Mouse (Mus musculus) neural tube, embryonic 12.5 days (tissue): Measurements from ENCODE around the gene Unc13d. TPM values are rescaled to one million over a fixed set of nuclear protein-coding genes. Genes with fewer than 3 reads are reported as not detected.
A peak's percentile ranks its signal among the peaks of the same experiment; 100 is the strongest.
"Not testable (repeated sequence)": the region's sequence is repeated elsewhere in the genome, so short reads cannot be mapped to it uniquely, and the experiment has no call there.

ENCODE experiments used
- ATAC-seq: fragments of 200-750 bp; cut with Nextera tagmentation; 2 replicates; pipeline ENCODE4 v1.8.0; 2017; ENCODE audit warnings: low read depth, mild to moderate bottlenecking, moderate TSS enrichment, moderate library complexity; ENCODE audit not compliant: low FRiP score
- H3K27ac ChIP-seq: fragments of 300-500 bp; sonication (generic); 2 replicates; pipeline ENCODE4 v1.5.1; 2016
- H3K27me3 ChIP-seq: fragments of 300-500 bp; sonication (generic); replicated peaks from 2 replicates; pipeline ENCODE4 v1.6.1; 2016; ENCODE audit warnings: mild to moderate bottlenecking
- H3K36me3 ChIP-seq: fragments of 300-500 bp; sonication (generic); 2 replicates; pipeline ENCODE4 v1.6.1; 2016; ENCODE audit warnings: mild to moderate bottlenecking
- H3K4me1 ChIP-seq: fragments of 300-500 bp; sonication (generic); 2 replicates; pipeline ENCODE4 v1.6.1; 2016
- H3K4me2 ChIP-seq: fragments of 300-500 bp; sonication (generic); replicated peaks from 2 replicates; pipeline ENCODE4 v1.6.1; 2016; ENCODE audit warnings: mild to moderate bottlenecking
- H3K4me3 ChIP-seq: fragments of 300-500 bp; sonication (generic); 2 replicates; pipeline ENCODE4 v1.5.1; 2016
- H3K9ac ChIP-seq: fragments of 300-500 bp; sonication (generic); 2 replicates; pipeline ENCODE4 v1.6.1; 2016; ENCODE audit warnings: mild to moderate bottlenecking
- H3K9me3 ChIP-seq: fragments of 300-500 bp; sonication (generic); 2 replicates; pipeline ENCODE4 v1.6.1; 2016; ENCODE audit warnings: mild to moderate bottlenecking
- WGBS: fragments of 180-500 bp; shearing (Covaris S2); methylation state at CpG from one replicate; pipeline ENCODE4 v1.1.7; 2016; 5-methylcytosine and 5-hydroxymethylcytosine counted together
- polyA plus RNA-seq: library from polyadenylated mRNA; unstranded; fragments of >200 nt; fragmentation: Nextera tagmentation; extraction: Ambion mirVana; gene quantifications from 2 replicates; pipeline ENCODE4 v1.2.1, GENCODE M21; 2016

The Unc13d gene
- polyA plus RNA-seq: 1.3 and 1.7 TPM in 2 replicates

GRCm38 (mm10) chr11:116077446-116078204 is at the start of gene Unc13d:
Gene Unc13d (minus strand): TSS chr11:116077961.
- H3K9me3 ChIP-seq: no peaks in the 10 kb centered on the region
- H3K4me3 ChIP-seq: peak within 1 kb of the TSS; percentile 26; the same call in 1 of the 2 replicates
- 0 out of 2 replicates have a peak, but pooled peaks have one; percentile 38 for ATAC-seq
- WGBS: 61% methylated on average over 22 of the region's 22 CpGs
- H3K4me1 ChIP-seq: peaks cover 20% of the 10 kb centered on the region
- peak within 1 kb of the TSS; percentile 61 for H3K4me2 ChIP-seq
- peaks cover 38% of the 10 kb centered on the region for H3K36me3 ChIP-seq
- no peaks in the 10 kb centered on the region for H3K27me3 ChIP-seq
- peak within 1 kb of the TSS; percentile 57 for H3K9ac ChIP-seq
- peak within 1 kb of the TSS; percentile 50; the same call in 1 of the 2 replicates for H3K27ac ChIP-seq

GRCm38 (mm10) chr11:116126261-116126660 is 48.5 kb upstream of the Unc13d start:
- WGBS: 94% methylated on average over 15 of the region's 15 CpGs

DNA sequence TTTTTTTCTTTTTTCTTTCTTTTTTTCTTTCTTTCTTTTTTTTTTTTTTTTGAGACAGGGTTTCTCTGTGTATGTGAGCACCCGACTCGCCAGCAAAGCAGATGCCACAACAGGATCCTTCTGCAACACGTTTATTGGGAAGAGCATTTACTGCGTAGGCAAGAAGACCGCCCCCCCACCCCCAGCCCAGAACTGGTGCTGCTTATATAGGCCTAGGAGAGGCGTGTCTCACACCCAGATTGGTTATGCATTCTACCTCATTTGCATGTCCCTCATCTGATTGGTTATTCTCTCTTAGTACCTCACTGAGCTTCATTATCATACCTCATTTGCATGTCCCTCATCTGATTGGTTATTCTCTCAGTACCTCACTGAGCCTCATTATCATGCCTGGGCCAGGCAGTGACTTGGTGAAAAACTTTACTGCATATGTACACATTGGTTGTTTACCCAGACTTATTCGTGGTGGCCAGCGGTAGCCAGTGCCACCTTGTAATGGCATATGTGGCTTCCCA is 44.0 kb upstream of the Unc13d start:
- not testable (repeated sequence) for ATAC-seq, H3K4me2 ChIP-seq, H3K9ac ChIP-seq, H3K27me3 ChIP-seq, H3K36me3 ChIP-seq, H3K4me1 ChIP-seq, H3K27ac ChIP-seq, H3K9me3 ChIP-seq, H3K4me3 ChIP-seq
- WGBS: 88% methylated on average over 8 of the region's 8 CpGs

More at GRCm38 (mm10) chr11:116126261-116126660, 48.5 kb upstream of the Unc13d start:
- Histone ChIP-seq H3K9ac (no peak overlapping the region), H3K4me3 (no peak overlapping the region), H3K27ac (no peak overlapping the region), H3K27me3 (no peaks in the 10 kb centered on the region), H3K9me3 (0 out of 2 replicates have a peak, but pooled peaks cover 3% of the 10 kb centered on the region), H3K4me2 (no peak overlapping the region), H3K36me3 (peaks cover 9% of the 10 kb centered on the region), H3K4me1 (peaks cover 27% of the 10 kb centered on the region)
- no peak for ATAC-seq

DNA sequence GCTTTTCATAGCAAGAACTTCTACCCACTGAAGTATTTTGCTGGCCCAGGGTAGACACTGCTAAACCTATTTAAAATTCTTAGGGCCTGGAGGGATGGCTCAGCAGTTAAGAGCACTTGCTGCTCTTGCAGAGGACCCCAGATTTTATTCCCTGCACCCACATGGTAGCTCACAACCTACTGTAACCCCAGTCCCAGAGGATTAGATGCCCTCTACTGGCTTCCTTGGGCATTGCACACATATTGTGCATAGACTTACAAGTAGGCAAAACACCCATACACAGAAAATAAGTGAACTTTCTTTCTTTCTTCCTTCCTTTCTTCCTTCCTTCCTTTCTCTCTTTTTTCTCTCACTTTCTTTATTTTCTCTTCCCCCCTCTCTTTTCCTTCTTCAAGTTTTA is 40.1 kb upstream of the Unc13d start:
- H3K27ac ChIP-seq: no peak overlapping the region
- no peaks in the 10 kb centered on the region for H3K4me1 ChIP-seq
- no peak overlapping the region for H3K9ac ChIP-seq
- no peaks in the 10 kb centered on the region for H3K27me3 ChIP-seq
- no peaks in the 10 kb centered on the region for H3K36me3 ChIP-seq
- H3K4me2 ChIP-seq: no peak overlapping the region
- H3K4me3 ChIP-seq: no peak overlapping the region
- no peak for ATAC-seq
- H3K9me3 ChIP-seq: no peaks in the 10 kb centered on the region

DNA sequence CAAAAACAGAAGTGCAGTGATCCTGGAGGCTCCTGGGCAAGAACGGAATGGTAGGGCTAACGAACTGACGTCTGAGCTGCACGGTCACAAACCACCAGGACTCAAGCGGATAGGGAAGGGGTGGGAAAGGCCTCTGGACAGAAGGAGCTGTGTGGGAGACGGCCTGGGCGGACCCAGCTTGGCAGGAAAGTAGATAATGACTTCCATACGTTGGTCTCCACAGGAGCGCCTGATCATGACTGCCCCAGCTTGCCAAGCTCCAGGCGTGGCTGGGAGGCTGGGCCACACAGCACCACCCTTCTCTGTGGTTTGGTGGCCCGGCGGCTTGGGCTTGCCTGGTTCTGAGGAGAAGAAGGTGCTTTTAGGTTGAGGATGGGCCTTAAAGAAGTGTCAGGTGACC is 39.5 kb upstream of the Unc13d start:
- H3K4me3 ChIP-seq: 0 out of 2 replicates have a peak overlapping the region, but pooled peaks have one; percentile 1
- no peaks in the 10 kb centered on the region for H3K4me1 ChIP-seq
- H3K27ac ChIP-seq: no peak overlapping the region
- H3K27me3 ChIP-seq: no peaks in the 10 kb centered on the region
- no peak overlapping the region for H3K4me2 ChIP-seq
- no peak overlapping the region for H3K9ac ChIP-seq
- 72% methylated on average over 12 of the region's 12 CpGs for WGBS
- no peaks in the 10 kb centered on the region for H3K9me3 ChIP-seq
- no peaks in the 10 kb centered on the region for H3K36me3 ChIP-seq
- no peak for ATAC-seq

DNA sequence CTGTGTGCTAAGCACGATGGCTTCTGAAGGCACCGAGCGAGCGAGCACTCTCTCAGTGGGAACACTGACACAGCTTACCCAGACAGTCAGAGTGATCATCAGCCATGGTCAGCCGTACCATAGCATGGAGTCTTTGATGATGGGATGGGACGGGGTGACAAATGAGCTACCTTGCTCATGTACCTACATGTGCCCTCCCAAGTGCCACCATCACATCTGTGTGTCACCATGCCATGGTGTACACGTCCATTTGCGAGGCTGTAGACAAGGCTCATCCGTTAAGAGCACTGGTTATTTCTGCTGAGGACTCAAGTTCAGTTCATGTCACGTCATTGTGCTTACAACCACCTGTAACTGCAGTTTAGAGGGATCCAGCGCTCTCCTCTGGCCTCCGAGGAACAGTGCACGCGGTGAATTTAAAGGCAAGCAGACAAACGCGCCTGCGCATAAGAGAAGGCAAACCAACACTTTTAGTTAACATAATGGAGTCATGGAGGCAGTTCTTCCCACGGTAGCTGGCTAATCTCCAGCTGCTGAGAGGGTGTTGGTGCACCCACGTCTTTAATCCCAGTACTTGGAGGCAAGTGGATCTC is 33.9 kb upstream of the Unc13d start:
- 85% methylated on average over 19 of the region's 19 CpGs for WGBS
- H3K36me3 ChIP-seq: no peaks in the 10 kb centered on the region
- no peak overlapping the region for H3K4me3 ChIP-seq

DNA sequence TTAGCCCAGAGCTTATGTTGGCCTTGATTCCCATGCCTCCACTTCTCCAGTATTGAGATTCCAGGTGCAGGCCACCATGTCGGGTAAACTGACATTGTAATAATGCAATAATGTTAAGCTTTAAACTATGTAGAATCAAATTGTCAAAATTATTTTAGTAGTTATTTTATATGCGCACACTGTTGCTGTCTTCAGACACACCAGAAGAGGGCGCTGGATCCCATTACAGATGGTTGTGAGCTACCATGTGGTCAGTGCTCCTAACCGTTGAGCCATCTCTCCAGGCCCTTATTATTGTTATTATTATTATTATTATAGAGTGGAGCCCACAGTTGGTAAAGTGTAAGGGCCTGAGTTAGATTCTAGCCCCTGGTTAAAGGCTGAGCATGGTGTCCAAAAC is 33.3 kb upstream of the Unc13d start:
- WGBS: 78% methylated on average over 4 of the region's 4 CpGs
- H3K36me3 ChIP-seq: no peaks in the 10 kb centered on the region
- peaks cover 59% of the 10 kb centered on the region for H3K27me3 ChIP-seq
- H3K27ac ChIP-seq: no peak overlapping the region
- H3K4me2 ChIP-seq: no peak overlapping the region
- H3K4me3 ChIP-seq: no peak overlapping the region
- H3K9me3 ChIP-seq: no peaks in the 10 kb centered on the region
- no peak overlapping the region for H3K9ac ChIP-seq
- ATAC-seq: no peak
- peaks cover 26% of the 10 kb centered on the region for H3K4me1 ChIP-seq

More for the DNA sequence above, 33.9 kb upstream of the Unc13d start:
- Histone ChIP-seq H3K27me3 (peaks cover 53% of the 10 kb centered on the region), H3K9ac (no peak overlapping the region), H3K4me1 (peaks cover 20% of the 10 kb centered on the region), H3K9me3 (no peaks in the 10 kb centered on the region), H3K4me2 (no peak overlapping the region), H3K27ac (no peak overlapping the region)
- no peak for ATAC-seq

GRCm38 (mm10) chr11:116110540-116110939 is 32.8 kb upstream of the Unc13d start:
- Histone ChIP-seq H3K4me2 (peak overlapping the region; percentile 57), H3K9ac (no peak overlapping the region), H3K27ac (no peak overlapping the region), H3K9me3 (no peaks in the 10 kb centered on the region), H3K36me3 (no peaks in the 10 kb centered on the region), H3K27me3 (peaks cover 64% of the 10 kb centered on the region), H3K4me3 (peak overlapping the region; percentile 22), H3K4me1 (peaks cover 29% of the 10 kb centered on the region)
- WGBS: 39% methylated on average over 10 of the region's 10 CpGs
- no peak for ATAC-seq

- Histone ChIP-seq H3K9ac (peak overlapping the region; percentile 38; the same call in 1 of the 2 replicates), H3K36me3 (no peaks in the 10 kb centered on the region), H3K9me3 (no peaks in the 10 kb centered on the region), H3K4me3 (peak overlapping the region; percentile 22), H3K27me3 (peaks cover 68% of the 10 kb centered on the region), H3K27ac (no peak overlapping the region), H3K4me1 (peaks cover 29% of the 10 kb centered on the region), H3K4me2 (peak overlapping the region; percentile 57)
- 2% methylated on average over 35 of the region's 35 CpGs for WGBS
- ATAC-seq: no peak
These were observed 32.4 kb upstream of the Unc13d start for GRCm38 (mm10) chr11:116110131-116110530.

DNA sequence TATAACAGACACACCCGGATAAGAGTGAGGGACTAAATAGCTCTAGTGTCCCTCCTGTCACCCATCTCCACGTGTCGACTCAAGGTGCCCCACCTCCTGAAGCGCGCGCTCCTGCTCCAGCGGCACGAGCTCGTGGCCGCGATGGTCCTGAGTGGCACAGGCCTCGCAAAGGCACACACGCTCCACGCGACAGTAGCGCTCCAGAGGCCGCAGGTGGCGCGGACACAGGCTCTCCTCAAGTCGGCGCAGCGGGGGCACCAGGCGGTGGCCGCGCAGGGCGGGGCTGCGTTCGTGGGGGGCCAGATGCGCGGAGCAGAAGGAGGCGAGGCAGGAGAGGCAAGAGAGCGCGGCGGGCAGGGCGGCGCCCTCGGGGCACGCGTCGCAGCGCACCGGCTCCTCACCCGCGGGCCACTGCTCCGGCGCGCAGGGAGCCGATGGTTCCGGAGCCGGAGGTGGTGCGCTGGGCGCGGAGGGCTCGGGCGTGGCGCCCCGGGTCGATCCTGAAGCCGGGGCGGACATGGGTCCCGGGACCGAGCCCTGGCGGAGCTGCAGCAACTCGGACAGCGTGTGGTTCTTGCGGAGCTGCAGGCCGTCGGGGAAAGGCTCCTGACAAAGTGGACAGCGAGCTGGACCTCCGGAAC is 31.8 kb upstream of the Unc13d start:
- Histone ChIP-seq H3K27ac (peak overlapping the region; percentile 15; the same call in 1 of the 2 replicates), H3K4me1 (peaks cover 30% of the 10 kb centered on the region)

DNA sequence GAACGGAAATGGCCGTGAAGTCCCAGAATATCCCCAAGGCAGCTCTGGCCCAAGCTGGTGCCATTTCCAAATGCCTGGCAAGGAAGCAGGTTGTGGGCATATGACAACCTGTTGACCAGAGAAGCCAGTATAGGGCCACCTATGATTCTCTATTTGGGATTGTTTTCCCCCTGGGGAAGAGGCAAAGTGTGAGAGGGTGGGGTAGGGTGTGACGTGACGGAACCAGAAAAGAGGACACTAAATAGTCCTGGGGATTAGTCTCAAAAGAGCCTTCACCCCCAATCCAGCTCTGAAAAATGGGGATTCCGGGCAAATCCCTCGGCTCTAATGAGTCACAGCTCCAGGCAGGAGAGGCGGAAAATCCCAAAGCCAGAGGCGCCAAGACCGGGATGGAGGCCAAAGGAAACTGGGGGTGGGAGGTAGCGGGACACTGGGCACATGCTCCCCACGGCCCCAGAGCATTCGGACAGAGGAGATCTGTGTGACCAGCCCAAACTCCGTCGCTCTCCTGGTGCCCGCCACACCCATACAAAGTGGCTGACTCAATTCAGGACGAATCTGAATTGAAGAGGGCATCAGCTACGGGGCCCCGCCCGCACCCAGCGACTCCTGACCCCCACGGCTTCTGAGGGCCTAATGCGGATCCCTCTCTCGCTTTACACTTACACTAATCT is 30.8 kb upstream of the Unc13d start:
- 4% methylated on average over 23 of the region's 23 CpGs for WGBS

More for the DNA sequence above, 31.8 kb upstream of the Unc13d start:
- H3K36me3 ChIP-seq: no peaks in the 10 kb centered on the region
- no peaks in the 10 kb centered on the region for H3K9me3 ChIP-seq
- H3K4me3 ChIP-seq: peak overlapping the region; percentile 22
- H3K27me3 ChIP-seq: peaks cover 68% of the 10 kb centered on the region
- no peak for ATAC-seq
- 2% methylated on average over 69 of the region's 70 CpGs for WGBS
- peak overlapping the region; percentile 38 for H3K9ac ChIP-seq
- peak overlapping the region; percentile 57 for H3K4me2 ChIP-seq

More for the DNA sequence above, 30.8 kb upstream of the Unc13d start:
- Histone ChIP-seq H3K9me3 (no peaks in the 10 kb centered on the region), H3K4me2 (peak overlapping the region; percentile 57), H3K4me3 (peak overlapping the region; percentile 22; the same call in 1 of the 2 replicates), H3K27ac (no peak overlapping the region), H3K36me3 (no peaks in the 10 kb centered on the region), H3K27me3 (peaks cover 68% of the 10 kb centered on the region), H3K9ac (no peak overlapping the region), H3K4me1 (peaks cover 40% of the 10 kb centered on the region)
- ATAC-seq: no peak
